Mouse (Mus musculus) cerebellum, adult 9-11 months (tissue): ENCODE measurements at regions not wholly inside any gene's neighbourhood (a gene's known extent, or its start where the extent isn't known, plus 50 kb on each side); places are given as distances from the start of the nearest gene placed in this dataset.

Experiments used
- DNase-seq: peaks from one replicate; pipeline ENCODE4 v3.0.0; 2022

GRCm38 (mm10) chr15:61127971-61128370 is 205.2 kb upstream of the A1bg start:
- DNase-seq: no peak

GRCm38 (mm10) chr15:61127130-61127529 is 204.3 kb upstream of the A1bg start:
- DNase-seq: no peak

DNA sequence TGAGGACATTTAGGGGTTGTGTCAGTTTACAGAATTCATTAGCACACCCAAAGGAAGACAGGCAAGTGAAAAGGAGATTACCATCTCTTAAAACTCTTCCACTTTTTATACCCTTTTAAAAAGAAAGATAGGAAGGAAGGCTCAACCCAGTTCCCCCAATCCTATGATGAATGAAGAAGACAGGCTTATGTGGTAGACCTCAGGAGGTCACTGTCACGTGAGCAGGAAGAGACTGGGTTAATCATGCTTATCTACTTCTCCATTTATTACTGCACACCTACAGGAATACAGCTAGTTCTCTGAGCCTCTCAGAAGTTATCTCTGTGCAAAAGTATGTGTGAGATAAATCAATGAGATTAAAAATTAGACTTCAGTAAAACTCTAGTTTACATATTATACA is 194.1 kb upstream of the A1bg start:
- DNase-seq: no peak

- no peak for DNase-seq
Observed at GRCm38 (mm10) chr15:61109429-61110128, 186.8 kb upstream of the A1bg start.

- DNase-seq: no peak
Observed at GRCm38 (mm10) chr15:61108957-61109356, 186.1 kb upstream of the A1bg start.

GRCm38 (mm10) chr15:61102421-61103412 is 179.9 kb upstream of the A1bg start:
- DNase-seq: no peak

DNA sequence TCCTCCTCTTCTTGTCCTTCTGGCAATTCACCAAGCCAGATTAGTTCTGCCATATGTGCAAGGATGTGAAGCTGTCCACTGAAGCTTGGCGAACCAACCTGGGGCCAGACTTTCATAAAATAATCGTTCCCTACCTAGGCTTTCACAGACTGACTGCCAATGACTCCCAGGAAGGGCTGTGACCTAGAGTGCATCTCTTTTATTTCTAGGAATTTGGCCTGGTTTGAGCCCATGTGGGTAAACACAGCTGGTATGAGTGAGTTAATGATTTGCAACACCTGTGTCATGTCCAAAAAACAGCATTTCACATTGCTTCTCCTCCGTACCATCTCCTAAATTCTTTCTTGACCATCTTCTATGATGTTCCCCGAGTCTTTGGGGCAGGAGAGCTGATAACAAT is 178.0 kb upstream of the A1bg start:
- DNase-seq: no peak

- no peak for DNase-seq
Observed at GRCm38 (mm10) chr15:61098968-61099367, 176.2 kb upstream of the A1bg start.

- no peak for DNase-seq
Observed at GRCm38 (mm10) chr15:61098519-61098918, 175.7 kb upstream of the A1bg start.

DNA sequence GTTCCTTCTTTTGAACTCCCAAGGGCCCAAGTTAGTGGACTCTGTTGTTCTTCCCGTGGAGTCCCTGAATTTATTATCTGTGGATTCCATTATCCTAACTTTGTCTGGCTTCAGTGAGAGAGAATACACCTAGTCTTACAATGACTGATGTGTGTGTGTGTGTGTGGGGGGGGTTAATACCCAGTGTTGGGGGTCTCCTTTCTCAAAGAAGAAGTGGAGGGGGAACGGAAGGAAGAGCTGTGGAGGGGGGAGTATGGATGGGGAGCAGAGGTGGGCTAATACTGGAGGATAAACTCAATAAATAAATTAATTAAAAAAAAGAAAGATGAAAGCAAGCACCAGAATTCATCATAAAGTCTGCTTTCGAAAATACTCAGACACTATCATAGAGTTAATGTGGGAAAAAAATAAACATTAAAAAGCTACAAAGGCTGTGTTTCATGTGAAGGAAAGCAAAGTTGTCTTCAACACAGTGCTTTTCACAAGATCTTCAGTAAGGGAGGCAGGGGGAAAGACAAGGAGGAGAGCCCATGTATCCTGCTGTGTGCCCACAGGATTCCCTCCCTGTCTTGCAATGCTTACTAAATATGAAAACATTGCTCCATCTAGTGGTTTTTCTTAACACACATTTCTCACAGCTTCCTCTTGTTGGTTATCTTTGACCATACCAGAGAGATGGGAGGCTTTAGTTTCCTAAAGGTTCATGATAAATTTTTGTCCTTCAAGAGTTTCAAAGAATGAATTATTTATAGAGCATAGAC is 173.4 kb upstream of the A1bg start:
- no peak for DNase-seq

GRCm38 (mm10) chr15:61055017-61055609 is 132.3 kb upstream of the A1bg start:
- DNase-seq: no peak

DNA sequence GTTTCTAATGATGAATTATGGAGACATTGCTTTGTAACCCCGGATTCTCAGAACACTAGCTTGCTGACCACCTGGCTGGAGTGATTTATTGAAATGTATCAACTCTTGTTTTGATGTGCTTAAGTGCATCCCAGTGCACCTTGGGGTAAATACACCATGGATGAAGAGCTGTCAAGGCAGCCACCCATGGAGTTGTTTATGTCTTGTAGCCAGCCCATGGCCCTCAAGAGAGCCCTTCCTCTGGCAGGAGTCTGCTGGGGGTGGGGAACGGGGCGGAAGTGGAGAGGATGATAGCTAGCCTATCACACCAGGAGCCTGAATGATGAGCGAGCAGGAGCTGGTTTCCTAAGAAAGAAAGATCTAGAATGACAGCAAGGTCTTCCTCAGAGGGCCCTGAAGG is 128.6 kb upstream of the A1bg start:
- DNase-seq: no peak

DNA sequence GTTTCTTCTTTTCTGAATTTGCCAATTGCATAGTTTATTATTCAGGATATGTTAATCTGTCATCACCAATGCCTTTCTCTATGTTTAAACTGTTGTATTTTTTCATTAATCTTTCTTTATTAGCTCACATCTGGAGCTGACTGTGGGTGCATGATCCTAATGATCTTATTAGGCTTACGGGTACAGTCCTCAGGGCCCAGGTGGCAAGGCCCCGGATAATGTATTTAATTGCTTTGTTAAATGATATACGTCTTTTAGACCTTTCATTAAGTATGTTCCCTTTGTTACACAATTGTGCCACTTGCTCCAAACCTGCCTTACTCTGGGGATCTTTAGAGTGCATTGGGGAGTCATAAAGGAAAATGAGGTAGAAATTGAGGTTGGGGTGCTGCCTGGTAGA is 86.7 kb upstream of the A1bg start:
- DNase-seq: no peak

DNA sequence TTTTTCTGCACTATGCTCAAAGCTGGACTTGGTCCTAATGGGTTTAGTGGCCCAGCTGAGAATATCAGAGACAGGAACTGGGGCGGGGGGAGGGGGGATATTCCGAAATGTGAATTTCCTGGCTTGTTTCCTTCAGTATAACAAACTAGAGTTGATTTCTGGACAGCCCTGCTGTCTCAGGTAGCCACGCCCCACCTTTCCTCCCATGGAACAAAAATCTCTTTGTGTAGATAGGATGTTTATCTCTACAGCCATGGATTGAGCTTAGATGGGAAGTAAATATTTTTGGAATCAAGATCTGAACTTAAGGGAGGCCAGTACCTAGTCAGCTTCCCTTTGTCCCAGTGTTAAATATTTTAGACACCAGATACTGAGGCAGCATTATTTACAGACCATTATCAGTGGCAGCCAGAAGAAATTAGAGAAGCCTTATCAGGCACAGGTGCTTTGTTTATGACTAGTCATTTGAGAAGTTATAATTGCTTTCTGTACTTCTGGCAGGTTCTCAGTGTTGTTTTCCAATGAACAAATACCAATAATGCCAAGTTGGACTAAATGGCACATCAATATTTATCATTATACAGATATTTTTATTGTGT is 84.7 kb upstream of the A1bg start:
- DNase-seq: no peak

GRCm38 (mm10) chr15:61006608-61007007 is 83.8 kb upstream of the A1bg start:
- no peak for DNase-seq

DNA sequence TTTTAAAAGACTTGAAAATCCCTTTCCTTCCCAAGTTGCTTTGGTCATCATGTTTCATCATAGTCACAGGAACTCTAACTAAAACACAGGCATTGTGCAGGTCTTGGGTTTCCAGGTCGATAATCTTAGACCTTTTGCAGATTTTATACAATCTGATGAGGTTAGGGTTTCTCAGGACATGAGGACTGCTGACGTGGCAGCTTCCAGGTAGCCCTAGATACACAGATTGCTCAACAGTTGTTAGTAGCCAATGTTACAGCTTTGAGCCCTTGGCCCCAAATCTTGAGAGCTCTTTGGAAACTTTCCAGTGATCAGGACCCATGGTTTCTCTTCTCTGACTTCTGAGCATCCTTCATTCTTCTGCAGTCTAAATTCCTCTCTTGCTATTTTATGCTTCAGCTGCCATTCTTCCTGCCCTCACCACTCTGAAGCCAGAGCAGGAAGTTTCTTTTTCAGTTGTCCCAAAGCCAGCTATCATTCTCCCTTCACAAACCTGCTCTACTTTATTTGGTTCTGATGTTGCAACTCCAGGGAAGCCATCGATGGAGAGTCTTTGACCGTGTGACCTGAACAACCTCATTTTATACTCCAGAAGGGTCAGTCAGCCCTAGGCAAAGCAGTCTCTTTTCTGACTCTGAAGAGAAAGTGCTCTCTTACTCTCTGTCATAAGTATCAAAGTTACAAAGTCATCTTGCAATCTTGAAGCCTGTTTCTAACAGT is 71.3 kb upstream of the A1bg start:
- no peak for DNase-seq

DNA sequence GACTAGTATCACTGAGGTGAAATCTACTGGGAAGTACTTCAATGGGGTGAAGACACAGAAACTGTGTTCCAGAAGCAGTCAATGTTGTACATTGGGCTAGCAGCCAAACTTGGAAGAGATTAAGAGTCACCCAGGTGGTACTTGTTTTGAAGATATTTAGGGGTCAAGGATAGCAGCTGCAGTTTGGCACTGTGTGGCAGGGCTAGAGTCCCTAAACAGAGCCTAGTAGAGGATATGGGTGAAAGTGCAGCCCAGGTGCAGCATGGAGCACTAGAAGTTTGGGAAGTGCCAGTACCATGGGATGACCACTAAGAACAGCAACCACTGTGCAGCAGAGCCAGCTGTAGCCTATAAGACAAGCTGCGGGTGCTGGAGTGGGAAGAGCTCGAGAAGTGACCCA is 70.6 kb upstream of the A1bg start:
- no peak for DNase-seq

GRCm38 (mm10) chr15:60982576-60982975 is 59.8 kb upstream of the A1bg start:
- no peak for DNase-seq
